Mouse (Mus musculus): ENCODE data around the gene Pin1rt1.
A peak's percentile ranks its signal among the peaks of the same experiment; 100 is the strongest.

Gene Pin1rt1

GRCm38 (mm10) chr2:104716279-104716678, at the start of gene Pin1rt1:
TSS of gene Pin1rt1 (minus strand) at chr2:104716379.
- DNase-seq, result no peak

DNA sequence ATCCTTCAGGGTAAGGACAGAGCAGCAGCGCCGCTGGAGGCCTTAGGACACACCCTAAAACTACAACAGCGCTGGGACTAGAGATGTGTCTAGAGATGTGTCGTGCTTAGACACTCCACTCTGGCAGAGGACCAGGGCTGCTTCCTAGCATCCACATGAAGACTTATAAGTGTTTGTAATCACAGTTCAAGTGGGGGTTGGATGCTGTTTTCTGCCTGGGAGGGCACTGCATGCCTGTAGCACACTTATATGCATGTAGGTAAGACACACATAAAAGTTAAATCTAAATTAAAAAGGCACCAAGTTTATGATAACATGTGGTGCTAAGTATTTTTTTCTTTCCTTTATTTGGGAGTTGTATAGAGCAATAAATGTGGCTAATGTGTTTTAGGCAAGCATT, 47.8 kb upstream of the Pin1rt1 start:
- no peak for DNase-seq

GRCm38 (mm10) chr2:104763134-104763703, 47.0 kb upstream of the Pin1rt1 start:
- no peak for DNase-seq

DNA sequence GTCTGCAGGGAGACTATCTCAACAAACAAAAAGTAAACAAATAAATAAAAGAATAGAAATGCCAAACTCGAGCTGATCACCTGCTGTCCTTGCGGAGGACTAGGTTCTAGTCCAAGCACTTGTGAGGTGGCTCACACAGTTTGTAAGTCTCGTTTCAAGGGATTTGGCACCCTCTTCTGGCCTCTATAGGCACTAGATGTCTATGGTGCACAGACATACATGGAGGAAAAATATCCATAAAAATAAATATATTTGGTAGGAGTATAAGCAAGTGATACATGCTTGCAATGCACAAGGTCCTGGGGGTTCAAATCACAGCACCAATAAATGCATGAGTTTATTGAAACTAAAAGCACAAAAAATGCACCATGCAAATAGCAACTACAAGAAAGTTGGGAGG, 34.4 kb upstream of the Pin1rt1 start:
- peak; percentile 51 for DNase-seq

DNA sequence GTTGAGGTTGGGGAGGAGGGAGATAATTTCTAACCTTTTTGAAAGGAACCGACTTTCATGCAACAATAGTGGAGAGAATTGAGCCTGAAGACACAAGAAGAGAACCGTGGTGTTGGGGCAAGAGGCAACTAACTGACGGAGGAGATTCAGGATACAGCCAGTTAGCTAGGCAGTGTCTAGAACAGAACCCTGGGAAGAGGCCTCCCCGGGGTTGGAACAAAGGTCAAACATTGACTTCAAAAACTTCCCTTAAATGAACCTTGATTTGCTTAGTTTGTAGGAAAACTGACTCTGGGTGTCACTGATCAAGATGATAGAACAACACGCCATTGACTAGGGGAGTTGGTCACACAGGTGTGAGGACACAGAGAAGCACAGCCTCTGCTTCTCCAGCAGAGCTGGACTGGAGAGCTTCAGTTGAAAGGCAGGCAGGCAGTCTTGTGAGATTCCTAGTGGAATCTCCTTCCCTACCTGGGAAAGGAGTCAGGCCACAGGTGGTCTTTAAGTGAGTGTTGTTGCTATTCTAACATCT, 32.5 kb upstream of the Pin1rt1 start:
- DNase-seq, result no peak

GRCm38 (mm10) chr2:104746251-104746650, 30.1 kb upstream of the Pin1rt1 start:
- DNase-seq, result no peak

GRCm38 (mm10) chr2:104743971-104744370, 27.8 kb upstream of the Pin1rt1 start:
- no peak for DNase-seq

DNA sequence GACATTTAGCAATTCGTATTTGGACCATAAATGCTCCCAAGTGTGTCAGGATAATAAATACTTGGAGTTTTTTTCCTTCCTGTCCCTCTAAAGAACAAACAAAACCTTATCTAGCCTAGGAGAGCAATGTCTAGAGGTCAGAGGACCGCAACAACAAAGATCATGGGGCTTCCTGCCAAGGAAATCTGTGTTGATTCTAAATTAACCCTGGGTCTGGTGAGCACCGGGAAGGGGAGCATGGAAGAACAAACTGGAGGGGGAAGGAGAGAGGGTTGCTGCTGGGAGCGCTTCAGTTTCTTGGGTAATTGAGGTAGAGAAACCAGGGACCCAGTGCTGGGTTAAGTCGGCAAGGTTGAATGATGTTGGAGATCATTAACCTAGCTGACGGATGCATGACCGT, 27.0 kb upstream of the Pin1rt1 start:
- DNase-seq, result no peak

GRCm38 (mm10) chr2:104742741-104743064, 26.5 kb upstream of the Pin1rt1 start, which contains the start of gene Depdc7:
TSS of gene Depdc7 (minus strand) at chr2:104742878.
- peak; percentile 88 for DNase-seq

GRCm38 (mm10) chr2:104741896-104742740, 25.9 kb upstream of the Pin1rt1 start:
- peak; percentile 11 for DNase-seq

DNA sequence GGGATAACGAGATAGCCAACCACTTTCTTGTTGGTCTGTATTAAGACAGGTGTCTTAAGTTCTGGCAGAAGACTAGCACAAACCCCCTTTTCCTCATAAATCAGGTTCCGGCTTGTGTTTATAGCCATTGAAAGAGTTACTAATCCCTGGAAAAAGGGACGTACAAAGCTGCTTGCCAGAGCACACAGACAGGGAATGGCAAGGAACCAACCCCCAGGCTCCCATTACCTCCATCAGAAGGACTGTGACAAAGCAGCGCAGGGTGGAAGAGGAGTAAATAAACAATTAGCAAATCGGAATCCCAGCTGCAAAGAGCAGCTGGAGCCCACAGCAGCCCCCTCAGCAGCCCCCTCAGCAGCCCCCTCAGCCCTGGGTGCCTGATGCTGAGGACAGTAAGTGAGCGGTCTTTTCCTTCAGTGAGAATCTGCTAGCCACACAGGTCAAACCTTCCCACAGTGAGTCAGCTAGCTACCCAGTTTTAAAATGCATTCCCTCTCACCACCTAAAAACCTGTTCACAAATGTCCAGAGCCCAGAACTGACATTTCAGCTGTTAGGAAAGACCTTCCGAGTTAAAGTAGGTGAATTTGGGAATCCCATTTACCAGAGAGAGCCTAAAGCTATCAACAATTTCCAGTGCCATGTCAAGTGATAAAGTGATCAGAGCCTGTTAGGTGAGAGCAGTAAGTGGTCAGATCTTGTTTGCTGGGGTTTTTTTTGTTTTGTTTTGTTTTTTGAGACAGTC, 25.0 kb upstream of the Pin1rt1 start:
- DNase-seq, result peak; percentile 15

- DNase-seq, result no peak
Observed at GRCm38 (mm10) chr2:104740248-104740949, 24.2 kb upstream of the Pin1rt1 start.

GRCm38 (mm10) chr2:104739691-104740090, 23.5 kb upstream of the Pin1rt1 start:
- no peak for DNase-seq

GRCm38 (mm10) chr2:104736241-104736640, 20.1 kb upstream of the Pin1rt1 start:
- no peak for DNase-seq

DNA sequence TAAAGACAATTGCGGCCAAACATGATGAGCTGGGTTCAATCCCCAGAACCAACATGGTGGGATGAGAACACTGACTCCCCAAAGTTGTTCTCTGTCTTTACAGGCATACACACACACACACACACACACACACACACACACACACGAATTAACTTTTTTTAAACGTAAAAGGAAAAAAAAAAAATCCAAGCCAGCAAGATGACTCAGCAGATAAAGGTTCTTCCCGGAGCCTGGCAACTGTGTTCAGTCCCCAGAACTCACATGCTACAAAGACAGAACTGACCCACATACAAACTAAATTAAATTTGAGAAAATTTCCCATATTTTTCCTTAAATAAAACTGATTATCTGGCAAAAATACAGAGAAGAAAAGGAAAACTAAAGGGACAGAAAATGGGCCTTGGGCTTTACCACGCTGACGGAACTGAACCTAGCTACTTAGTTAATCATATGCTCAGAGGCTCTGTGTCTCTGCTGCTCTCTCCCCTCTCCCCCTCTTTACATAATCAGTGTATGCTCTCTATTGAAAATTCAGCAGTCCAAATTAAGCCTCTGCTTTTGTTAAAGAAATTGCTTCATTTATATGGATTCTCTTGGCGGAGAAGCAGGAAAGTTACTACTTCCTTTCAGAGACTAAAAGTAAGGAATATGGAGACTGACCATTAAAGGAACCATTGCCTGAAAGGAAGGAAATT, 16.5 kb upstream of the Pin1rt1 start:
- DNase-seq, result no peak

GRCm38 (mm10) chr2:104732033-104732444, 15.9 kb upstream of the Pin1rt1 start:
- DNase-seq, result no peak

- DNase-seq, result no peak
Observed at GRCm38 (mm10) chr2:104727369-104727768, 11.2 kb upstream of the Pin1rt1 start.

DNA sequence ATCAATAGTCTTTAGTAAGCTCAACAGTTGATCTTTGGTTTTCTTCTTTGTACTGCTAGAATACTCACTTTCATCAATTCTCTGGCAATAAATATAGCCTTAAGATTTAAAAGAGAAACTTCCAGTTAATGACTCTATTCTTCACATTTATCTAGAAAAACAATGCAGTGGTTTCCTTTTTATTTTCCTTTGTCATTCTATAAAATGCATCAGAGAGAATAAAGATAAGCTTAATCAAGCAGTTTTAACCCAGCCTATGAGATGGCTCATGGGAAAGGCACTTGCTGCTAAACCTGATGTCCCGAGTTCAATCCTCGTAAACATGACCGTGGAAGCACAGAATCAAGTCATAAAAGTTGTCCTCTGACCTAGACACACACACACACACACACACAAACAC, 5.8 kb upstream of the Pin1rt1 start:
- no peak for DNase-seq

DNA sequence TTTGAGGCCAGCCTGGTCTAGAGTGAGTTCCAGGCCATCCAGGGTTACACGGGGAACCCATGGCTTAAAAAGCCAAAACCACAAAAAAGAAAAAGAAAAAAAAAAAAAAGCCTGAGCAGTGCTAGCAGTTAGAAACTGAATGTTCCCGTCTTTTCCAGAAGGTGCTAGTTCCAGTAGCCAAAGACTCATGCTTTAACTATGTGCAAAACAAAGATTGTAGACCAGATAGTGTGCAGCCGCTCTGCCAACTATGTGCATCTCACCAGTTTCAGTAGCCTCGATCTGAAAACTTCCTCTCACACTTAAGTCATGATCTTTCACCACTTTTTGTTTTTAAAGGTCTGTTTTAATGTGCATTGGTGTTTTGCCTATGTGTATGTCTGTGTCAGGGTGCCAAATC, 1.6 kb upstream of the Pin1rt1 start:
- no peak for DNase-seq

DNA sequence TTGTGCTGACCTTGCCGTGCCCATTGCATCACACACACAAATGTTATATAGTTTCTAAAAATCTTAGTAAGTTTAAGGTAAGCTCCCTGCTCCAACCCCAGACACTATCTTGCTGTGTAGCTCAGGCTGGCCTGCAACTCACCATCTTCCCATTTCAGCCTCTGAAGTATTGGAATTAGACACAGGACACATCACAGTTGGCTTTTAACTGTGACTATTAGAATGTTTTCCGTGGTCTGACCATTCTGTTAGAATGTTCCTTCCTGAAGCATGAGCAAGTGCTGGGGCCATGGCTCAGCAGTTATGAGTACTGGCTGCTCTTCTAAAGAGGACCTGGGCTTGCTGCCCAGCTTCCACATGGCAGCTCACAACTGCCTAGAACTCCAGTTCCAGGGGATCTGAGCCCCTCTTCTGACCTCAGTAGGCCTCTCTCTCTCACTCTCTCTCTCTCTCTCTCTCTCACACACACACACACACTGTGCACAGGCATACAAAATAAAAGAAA, 1.1 kb upstream of the Pin1rt1 start:
- DNase-seq, result no peak

GRCm38 (mm10) chr2:104714254-104714691, 1.9 kb downstream of the Pin1rt1 start:
- peak; percentile 34 for DNase-seq

DNA sequence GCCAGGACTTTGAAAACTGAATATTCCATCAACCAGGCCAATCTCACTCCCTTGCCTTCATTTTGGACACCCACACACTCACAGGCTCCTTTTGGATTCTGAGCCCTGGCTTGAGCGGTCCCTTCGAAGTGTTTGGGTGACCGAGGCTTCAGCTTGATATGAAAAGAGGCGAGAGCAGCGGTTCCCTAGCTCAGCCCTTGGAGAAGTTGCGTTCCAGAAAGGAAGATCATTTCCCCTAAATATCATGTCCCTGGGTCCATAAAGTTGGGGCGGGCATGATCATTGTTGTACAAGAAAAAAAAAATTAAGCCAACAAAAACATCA, 3.7 kb downstream of the Pin1rt1 start:
- no peak for DNase-seq
